In the genomic region with DNA sequence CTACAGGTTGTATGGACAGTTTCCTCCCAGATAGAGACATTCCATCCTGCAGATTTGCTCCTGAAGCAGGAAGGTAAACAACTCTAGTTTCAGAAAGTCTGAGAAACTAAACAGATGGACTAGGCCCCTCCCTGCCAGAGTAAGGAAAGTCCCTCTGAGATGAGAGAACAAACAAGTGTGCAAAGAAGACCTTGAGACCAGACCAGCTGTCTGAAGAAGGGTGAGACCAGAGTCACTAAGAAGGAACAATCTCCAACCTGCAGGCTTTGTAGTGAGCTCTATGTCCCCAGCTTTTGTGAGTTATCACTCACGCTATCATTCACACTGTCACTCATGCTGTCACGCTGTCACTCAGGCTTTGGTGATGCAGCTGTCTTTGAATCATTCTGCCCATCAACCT, we compare ENCODE assay signal across 17 mouse cellular contexts. TPM values are rescaled to one million over a fixed set of nuclear protein-coding genes. Genes with fewer than 3 reads are reported as not detected.
DNase-seq lines count a peak whose midpoint lies in the region.
"Had no signal": no experiment of that assay in that cellular context is flagged by ENCODE, and none has a peak within 500 bp of the region (broad histone marks: within the 10 kb centered on the region; RNA-seq: fewer than 3 reads in every experiment).

No protein-coding gene starts in this region.

- peaks cover 3% of the 10 kb centered on the region; the same call in 1 of the 2 replicates for H3K4me1 ChIP-seq in brown adipose tissue, adult 24 weeks (ENCODE audit: control insufficient read depth, insufficient read depth, insufficient read length, low read length)
- H3K4me1 ChIP-seq: heart, embryonic 12.5 days had no signal

- no peak overlapping the region for H3K4me3 ChIP-seq in brown adipose tissue, adult 24 weeks (ENCODE audit: insufficient read depth, low read depth, low read length)
- H3K4me3 ChIP-seq: embryonic facial prominence, embryonic 10.5 days; forebrain, embryonic 13.5 days; heart, embryonic 12.5 days; hindbrain, embryonic 15.5 days had no signal

- peak; percentile 82 for DNase-seq in heart, adult 11 months
- DNase-seq in heart, postnatal 4 days, result no peak
- peak; percentile 0 for DNase-seq in spleen, adult 12 weeks (ENCODE audit: low spot score)
- no peak for DNase-seq in spleen, postnatal 14 days (ENCODE audit: low spot score in 2 of 2)
- no peak for DNase-seq in left cerebral cortex, adult 18-20 months (ENCODE audit: low spot score in 2 of 2)
- DNase-seq: B cell, adult 2 months; cerebellum, adult 18-20 months; cerebellum, postnatal 10 days; forebrain, postnatal 0 days; gastrocnemius, postnatal 14 days had no signal

- H3K27ac ChIP-seq in brown adipose tissue, adult 24 weeks (replicated peaks; ENCODE audit: low read depth, low read length), result 0 out of 2 replicates have a peak overlapping the region, but pooled peaks have one; percentile 6
- H3K27ac ChIP-seq: embryonic facial prominence, embryonic 10.5 days; forebrain, embryonic 13.5 days; hindbrain, embryonic 15.5 days had no signal

RNA-seq across cellular contexts. Expression of gene Ushbp1, which starts 3.9 kb away (rescaled TPM):
- 10 to 100 TPM; 27.2 to 27.9 TPM for total RNA-seq in heart, postnatal 4 days (2021)
- polyA plus RNA-seq in brown adipose tissue, adult 24 weeks (2012; ENCODE audit: insufficient read depth, insufficient read length, missing spikeins), result 12.8 and 20.7 TPM in 2 replicates
- 1 to 10 TPM; 3.3 to 4.2 TPM for total RNA-seq in left cerebral cortex, adult 18-20 months (2021)
- polyA plus RNA-seq: CD4-positive, CD25-positive, alpha-beta regulatory T cell, adult 4 months had no signal

RNA-seq across cellular contexts. Expression of gene Babam1, which starts 5.0 kb away (rescaled TPM):
- total RNA-seq in heart, postnatal 4 days (2021), result 10 to 100 TPM; 69.4 to 70.7 TPM
- 78.3 and 79.0 TPM in 2 replicates for polyA plus RNA-seq in brown adipose tissue, adult 24 weeks (2012; ENCODE audit: insufficient read depth, insufficient read length, missing spikeins)
- 100 to 1,000 TPM; 104 to 107 TPM for total RNA-seq in left cerebral cortex, adult 18-20 months (2021)

RNA-seq across cellular contexts. Expression of gene Nr2f6, which starts 9.9 kb away (rescaled TPM):
- 10 to 100 TPM; 64.9 to 66.4 TPM for total RNA-seq in heart, postnatal 4 days (2021)
- 43.4 and 56.0 TPM in 2 replicates for polyA plus RNA-seq in brown adipose tissue, adult 24 weeks (2012; ENCODE audit: insufficient read depth, insufficient read length, missing spikeins)
- total RNA-seq in left cerebral cortex, adult 18-20 months (2021), result 10 to 100 TPM; 42.6 to 46.2 TPM

RNA-seq across cellular contexts. Expression of gene Ankle1, which starts 14.1 kb away (rescaled TPM):
- 1 to 10 TPM; 9.8 TPM for total RNA-seq in heart, postnatal 4 days (2021)
- polyA plus RNA-seq in brown adipose tissue, adult 24 weeks (2012; ENCODE audit: insufficient read depth, insufficient read length, missing spikeins), result not detected in 2 replicates
- total RNA-seq in left cerebral cortex, adult 18-20 months (2021), result under 1 TPM; 0.21 to 0.26 TPM
- total RNA-seq: gastrocnemius, adult 18-20 months had no signal

RNA-seq across cellular contexts. Expression of gene Ocel1, which starts 20.6 kb away (rescaled TPM):
- 1 to 10 TPM; 7.9 to 9.9 TPM for total RNA-seq in heart, postnatal 4 days (2021)
- 8.3 and 9.1 TPM in 2 replicates for polyA plus RNA-seq in brown adipose tissue, adult 24 weeks (2012; ENCODE audit: insufficient read depth, insufficient read length, missing spikeins)
- 10 to 100 TPM; 15.0 to 16.0 TPM for total RNA-seq in left cerebral cortex, adult 18-20 months (2021)

Comparison
In these comparisons a context has a peak if more than half of its experiments do, and no peak if none do; other contexts are left out.
1. DNase-seq: peak in heart, adult 11 months (single experiment) and spleen, adult 12 weeks (single experiment); none in heart, postnatal 4 days (single experiment), spleen, postnatal 14 days (0 of 2) and left cerebral cortex, adult 18-20 months (0 of 2).
2. RNA of gene Ushbp1, which starts 3.9 kb away (total RNA-seq): 27.2 to 27.9 TPM in heart, postnatal 4 days; 3.3 to 4.2 TPM in left cerebral cortex, adult 18-20 months; every median in the first group is over 4 times any median in the second.